Mouse (Mus musculus): ENCODE data around the gene D7Ertd443e.

DNA sequence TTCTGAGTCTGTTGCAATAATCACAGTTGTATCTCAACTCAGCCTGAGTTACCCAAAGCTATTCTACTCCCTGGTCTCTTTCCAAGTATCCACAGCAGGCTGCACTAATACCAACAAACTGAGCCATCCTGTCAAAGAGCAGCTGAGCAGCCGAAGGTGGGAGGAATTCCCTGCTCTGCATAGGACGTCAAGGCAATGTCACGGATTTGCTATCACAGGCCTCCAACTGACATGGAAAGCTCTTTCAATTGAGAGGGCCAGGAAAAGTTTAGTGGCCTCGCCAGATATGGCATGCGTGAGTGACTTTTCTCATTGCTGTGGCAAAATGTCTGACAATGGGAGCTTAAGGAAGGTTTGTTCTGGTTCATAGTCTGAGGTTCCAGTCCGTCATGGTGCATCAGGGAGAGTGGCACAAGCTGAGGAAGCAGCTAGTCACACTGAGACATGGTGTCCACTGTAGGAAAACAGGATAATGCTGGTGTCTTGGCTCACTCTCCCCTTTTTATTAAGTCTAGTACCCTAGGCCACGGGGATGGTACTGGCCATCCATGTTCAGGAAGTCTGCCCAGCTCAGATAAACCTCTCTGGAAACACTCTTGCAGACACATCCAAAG, 23.1 kb downstream of the D7Ertd443e start:
- no peak for TF ChIP-seq CTCF (IDR thresholded peaks at IDR 0.05; ENCODE audit: low read depth)
- TF ChIP-seq EP300 (IDR thresholded peaks at IDR 0.05; ENCODE audit: low read depth): no peak

All from heart, postnatal 0 days (tissue).